Mouse (Mus musculus) stomach, postnatal 0 days (tissue): Measurements from ENCODE around the gene 4930432K21Rik. TPM values are rescaled to one million over a fixed set of nuclear protein-coding genes. Genes with fewer than 3 reads are reported as not detected.
A peak's percentile ranks its signal among the peaks of the same experiment; 100 is the strongest.

Experiments
- ATAC-seq: fragments of 200-750 bp; cut with Nextera tagmentation; 2 replicates; pipeline ENCODE4 v1.8.0; 2017; ENCODE audit not compliant: low FRiP score, low TSS enrichment
- DNase-seq: peaks from one replicate; pipeline ENCODE4 v3.0.0-alpha.2; 2016; ENCODE audit warnings: low spot score
- H3K27ac ChIP-seq: fragments of 300-500 bp; sonication (generic); replicated peaks from 2 replicates; pipeline ENCODE4 v1.5.1; 2014; ENCODE audit warnings: mild to moderate bottlenecking, control low read depth
- H3K27me3 ChIP-seq: fragments of 300-500 bp; sonication (generic); 2 replicates; pipeline ENCODE4 v1.6.1; 2014; ENCODE audit warnings: low read length; ENCODE audit not compliant: control insufficient read depth, insufficient read depth
- H3K36me3 ChIP-seq: fragments of 300-500 bp; sonication (generic); 2 replicates; pipeline ENCODE4 v1.6.1; 2014; ENCODE audit warnings: low read length, mixed read lengths; ENCODE audit not compliant: control insufficient read depth, insufficient read depth
- H3K4me1 ChIP-seq: fragments of 300-500 bp; sonication (generic); replicated peaks from 2 replicates; pipeline ENCODE4 v1.6.1; 2014; ENCODE audit warnings: antibody characterized with exemption; ENCODE audit not compliant: control insufficient read depth, insufficient read depth
- H3K4me2 ChIP-seq: fragments of 300-500 bp; sonication (generic); replicated peaks from 2 replicates; pipeline ENCODE4 v1.6.1; 2014; ENCODE audit warnings: low read depth, mild to moderate bottlenecking, control low read depth, moderate library complexity
- H3K4me3 ChIP-seq: fragments of 300-500 bp; sonication (generic); 2 replicates; pipeline ENCODE4 v1.5.1; 2014; ENCODE audit warnings: low read depth, low read length, control low read depth
- H3K9ac ChIP-seq: fragments of 300-500 bp; sonication (generic); 2 replicates; pipeline ENCODE4 v1.6.1; 2014; ENCODE audit warnings: mild to moderate bottlenecking, low read length, control low read depth, mixed read lengths
- H3K9me3 ChIP-seq: fragments of 300-500 bp; sonication (generic); 2 replicates; pipeline ENCODE4 v1.6.1; 2016; ENCODE audit warnings: low read length; ENCODE audit not compliant: control insufficient read depth
- CTCF ChIP-seq: IDR thresholded peaks from 2 replicates; pipeline ENCODE4 v1.5.1; 2016; ENCODE audit warnings: antibody characterized with exemption, low read depth, mild to moderate bottlenecking, moderate library complexity
- EP300 ChIP-seq: optimal IDR thresholded peaks from 2 replicates; pipeline ENCODE3; 2016; ENCODE audit warnings: antibody characterized with exemption
- WGBS: fragments of 180-500 bp; shearing (Covaris S2); extraction: QIAGEN DNeasy Blood & Tissue Kit; methylation state at CpG from one replicate; pipeline ENCODE4 v1.1.7; 2014; 5-methylcytosine and 5-hydroxymethylcytosine counted together
- polyA plus RNA-seq: library from polyadenylated mRNA; unstranded; fragments of >200 nt; fragmentation: Nextera tagmentation; extraction: Ambion mirVana; gene quantifications from 2 replicates; pipeline ENCODE4 v1.2.1, GENCODE M21; 2015

4930432K21Rik gene
- polyA plus RNA-seq, 1 experiment from 2014 or later, result 0.28 TPM

DNA sequence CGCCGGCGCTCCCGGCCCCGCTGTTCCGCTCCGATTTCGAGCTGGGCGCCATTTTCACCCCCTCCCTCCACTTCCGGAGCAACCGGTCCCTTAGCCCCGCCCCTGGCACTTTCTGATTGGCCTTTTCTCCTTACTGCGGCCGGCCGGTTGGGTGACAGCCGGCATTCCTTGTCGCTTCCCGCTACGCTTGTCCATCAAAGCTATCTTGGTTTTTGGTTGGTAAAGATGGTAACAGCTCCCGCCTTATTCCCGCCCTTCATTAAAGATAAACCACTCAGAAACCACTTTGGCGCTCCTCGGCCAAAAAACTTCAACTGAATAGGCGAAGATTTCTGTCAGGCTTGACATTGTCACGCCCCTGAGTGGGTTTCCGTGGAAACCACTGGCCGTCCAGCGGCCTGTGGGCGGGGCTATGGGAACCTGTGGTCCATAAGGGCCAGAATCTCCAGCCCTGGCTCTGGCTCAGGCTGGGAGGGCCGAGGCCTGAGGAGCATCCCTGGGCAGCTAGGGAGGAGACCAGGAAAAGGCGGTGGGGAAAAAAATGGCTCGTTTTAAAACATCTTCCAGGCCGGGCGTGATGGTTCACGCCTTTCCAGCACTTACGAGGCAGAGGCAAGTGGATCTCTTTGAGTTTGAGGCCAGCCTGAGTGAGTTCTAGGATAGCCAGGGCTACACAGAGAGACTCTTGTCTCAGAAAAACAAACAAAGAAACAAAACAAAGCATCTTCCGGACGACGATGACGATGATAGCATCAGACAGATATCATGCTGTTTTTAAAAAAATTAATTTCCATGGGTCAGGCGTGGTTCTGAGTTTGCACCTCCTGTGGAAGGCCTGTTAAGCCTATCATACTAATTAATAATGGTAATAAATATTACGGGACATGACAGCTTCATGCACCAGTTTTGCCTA is 42.9 kb upstream of the 4930432K21Rik start, which contains the start of gene Dcaf15:
Dcaf15 (minus strand) TSS at position 72 of the 913 bp plus-strand sequence.
- peak; percentile 98 for ATAC-seq
- H3K4me2 ChIP-seq, result peak within 1 kb of the TSS; percentile 72
- no peaks in the 10 kb centered on the region for H3K27me3 ChIP-seq
- peaks cover 4% of the 10 kb centered on the region; the same call in 1 of the 2 replicates for H3K4me1 ChIP-seq
- peaks cover 7% of the 10 kb centered on the region; the same call in 1 of the 2 replicates for H3K36me3 ChIP-seq
- H3K9me3 ChIP-seq, result no peaks in the 10 kb centered on the region
- WGBS, result 9% methylated on average over 39 of the region's 42 CpGs
- DNase-seq, result peak; percentile 98
- H3K27ac ChIP-seq, result peak within 1 kb of the TSS; percentile 86
- peak within 1 kb of the TSS; percentile 82 for H3K9ac ChIP-seq
- TF ChIP-seq EP300, result no peak
- TF ChIP-seq CTCF, result no peak
- peak within 1 kb of the TSS; percentile 79 for H3K4me3 ChIP-seq

DNA sequence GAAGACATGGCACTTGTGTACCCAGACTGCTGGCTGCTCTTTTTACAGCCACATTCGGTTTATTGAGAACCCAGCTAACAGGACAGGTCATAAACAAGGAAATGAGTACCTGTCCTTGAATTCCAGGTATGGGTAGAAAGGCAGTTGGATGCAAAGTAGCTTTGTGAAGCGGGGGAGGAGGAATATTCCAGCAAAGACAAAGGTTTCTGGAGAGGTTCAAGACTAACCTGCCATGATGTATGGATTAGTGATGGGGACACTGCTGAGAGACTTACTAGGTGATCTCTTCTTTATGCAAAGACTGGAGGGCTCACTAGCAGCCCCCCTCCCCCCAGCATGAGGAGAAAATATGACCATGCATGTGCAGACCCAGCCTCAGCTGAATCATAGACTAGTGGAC is 42.1 kb upstream of the 4930432K21Rik start:
- Histone ChIP-seq H3K4me2 (no peak overlapping the region), H3K27ac (no peak overlapping the region), H3K4me1 (peaks cover 4% of the 10 kb centered on the region; the same call in 1 of the 2 replicates), H3K4me3 (no peak overlapping the region), H3K9me3 (no peaks in the 10 kb centered on the region), H3K36me3 (peaks cover 7% of the 10 kb centered on the region; the same call in 1 of the 2 replicates), H3K27me3 (no peaks in the 10 kb centered on the region), H3K9ac (no peak overlapping the region)
- no peak for ATAC-seq
- TF ChIP-seq EP300 (no peak), CTCF (no peak)
- DNase-seq, result no peak
- WGBS, result 86% methylated on average over 2 of the region's 2 CpGs

DNA sequence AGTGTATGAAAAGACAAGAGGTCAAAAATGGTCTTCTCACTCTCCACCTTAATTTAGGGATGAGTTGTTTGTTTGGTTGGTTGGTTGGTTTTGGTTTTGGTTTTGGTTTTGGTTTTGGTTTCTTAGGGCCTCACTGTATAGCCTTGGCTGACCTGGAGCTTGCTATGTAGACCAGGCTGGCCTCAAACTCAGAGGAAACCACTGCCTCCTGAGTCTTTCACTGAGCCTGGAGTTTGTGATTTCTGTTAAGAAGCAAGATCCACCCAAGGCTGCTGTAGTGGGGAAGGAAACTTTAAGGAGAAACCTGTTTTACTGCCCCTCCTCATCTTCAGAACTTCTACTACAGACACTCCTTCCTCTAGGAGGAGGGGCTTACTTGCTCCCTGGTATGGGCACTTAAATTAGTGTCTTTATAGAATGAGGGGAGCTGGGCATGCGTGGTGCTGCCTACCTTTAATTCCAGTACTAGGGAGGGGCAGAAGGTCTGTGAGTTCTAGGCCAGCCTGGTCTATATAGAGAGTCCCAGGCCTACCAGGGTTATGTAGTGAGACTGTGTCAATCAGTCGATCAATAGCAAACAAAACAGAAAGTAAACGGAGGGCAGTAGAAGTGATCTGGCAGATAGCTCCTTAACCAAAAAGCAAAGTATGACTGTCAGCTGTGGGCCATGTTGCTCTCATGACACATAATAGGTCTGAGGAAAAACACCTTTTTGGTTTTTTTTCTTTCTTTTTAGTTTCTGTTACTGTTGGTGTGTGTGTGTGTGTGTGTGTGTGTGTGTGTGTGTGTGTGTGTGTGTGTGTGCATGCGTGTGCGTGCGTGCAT is 41.4 kb upstream of the 4930432K21Rik start:
- peaks cover 5% of the 10 kb centered on the region; the same call in 1 of the 2 replicates for H3K36me3 ChIP-seq
- no peak overlapping the region for H3K9ac ChIP-seq
- H3K9me3 ChIP-seq, result no peaks in the 10 kb centered on the region
- DNase-seq, result no peak
- no peak overlapping the region for H3K27ac ChIP-seq
- no peak overlapping the region for H3K4me3 ChIP-seq
- H3K4me2 ChIP-seq, result no peak overlapping the region
- H3K4me1 ChIP-seq, result peaks cover 4% of the 10 kb centered on the region; the same call in 1 of the 2 replicates
- TF ChIP-seq EP300 (no peak), CTCF (no peak)
- no peaks in the 10 kb centered on the region for H3K27me3 ChIP-seq
- no peak for ATAC-seq
- WGBS, result 78% methylated on average over 5 of the region's 6 CpGs

DNA sequence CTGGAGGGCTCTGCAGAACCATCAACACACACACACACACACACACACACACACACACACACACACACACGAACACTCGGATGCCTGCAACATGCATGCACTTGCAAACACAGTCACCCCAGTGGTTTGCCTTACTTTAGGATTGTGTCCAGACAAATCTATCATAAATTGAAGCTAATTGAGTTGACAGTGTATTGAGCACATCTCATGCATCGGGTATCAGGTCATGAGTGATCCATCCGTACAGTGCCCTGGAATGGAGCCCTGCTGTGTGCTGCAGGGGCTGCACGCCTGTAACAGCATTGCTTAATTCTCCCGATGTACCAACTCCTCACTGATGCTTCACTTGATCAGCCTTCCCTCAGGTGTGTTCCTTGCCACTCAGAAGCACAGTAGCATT is 32.2 kb upstream of the 4930432K21Rik start:
- Histone ChIP-seq H3K27ac (no peak overlapping the region), H3K9ac (no peak overlapping the region), H3K36me3 (no peaks in the 10 kb centered on the region), H3K4me1 (no peaks in the 10 kb centered on the region), H3K9me3 (no peaks in the 10 kb centered on the region), H3K27me3 (no peaks in the 10 kb centered on the region), H3K4me3 (no peak overlapping the region), H3K4me2 (no peak overlapping the region)
- DNase-seq (no peak), ATAC-seq (no peak)
- no peak for TF ChIP-seq EP300
- no peak for TF ChIP-seq CTCF
- WGBS, result 75% methylated on average over 6 of the region's 6 CpGs

DNA sequence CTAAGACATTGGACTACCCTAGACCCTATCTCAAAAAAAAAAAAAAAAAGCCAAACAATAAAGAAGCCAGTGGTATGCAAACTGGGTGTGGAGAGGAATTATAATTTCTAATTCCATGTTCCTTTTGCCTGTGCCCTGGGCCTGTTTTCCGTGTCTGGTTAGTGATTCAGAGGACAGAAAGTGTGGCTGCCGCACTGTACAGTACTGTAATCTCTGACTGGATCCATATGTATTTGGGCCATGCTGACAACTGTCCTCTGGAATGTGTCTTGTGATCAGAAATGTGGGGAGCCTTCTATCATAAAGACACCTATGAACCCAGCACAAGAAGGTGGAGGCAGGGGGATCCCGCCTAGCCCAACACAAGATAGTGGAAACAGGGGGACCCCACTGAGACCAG is 25.7 kb upstream of the 4930432K21Rik start:
- Histone ChIP-seq H3K27me3 (no peaks in the 10 kb centered on the region), H3K4me2 (no peak overlapping the region), H3K4me1 (no peaks in the 10 kb centered on the region), H3K36me3 (no peaks in the 10 kb centered on the region), H3K27ac (no peak overlapping the region), H3K4me3 (no peak overlapping the region), H3K9me3 (no peaks in the 10 kb centered on the region), H3K9ac (no peak overlapping the region)
- DNase-seq, result no peak
- ATAC-seq, result no peak
- 80% methylated on average over 3 of the region's 3 CpGs for WGBS
- TF ChIP-seq CTCF (no peak), EP300 (no peak)
